Mouse (Mus musculus) heart, embryonic 12.5 days (tissue): ENCODE data around the gene Rhbdl1. TPM values are rescaled to one million over a fixed set of nuclear protein-coding genes. Genes with fewer than 3 reads are reported as not detected.

Source experiments
- ATAC-seq: fragments of 200-750 bp; cut with Nextera tagmentation; 2 replicates; pipeline ENCODE4 v1.8.0; 2017; ENCODE audit warnings: moderate TSS enrichment, moderate library complexity; ENCODE audit not compliant: insufficient number of reproducible peaks, low FRiP score
- H3K27ac ChIP-seq: fragments of 300-500 bp; sonication (generic); 2 replicates; pipeline ENCODE4 v1.5.1; 2016; ENCODE audit warnings: mild to moderate bottlenecking, moderate library complexity; ENCODE audit not compliant: poor library complexity, severe bottlenecking
- H3K27me3 ChIP-seq: fragments of 300-500 bp; sonication (generic); replicated peaks from 2 replicates; pipeline ENCODE4 v1.6.1; 2016; ENCODE audit warnings: mild to moderate bottlenecking, moderate library complexity
- H3K36me3 ChIP-seq: fragments of 300-500 bp; sonication (generic); 2 replicates; pipeline ENCODE4 v1.6.1; 2016; ENCODE audit warnings: mild to moderate bottlenecking, moderate library complexity
- H3K4me1 ChIP-seq: fragments of 300-500 bp; sonication (generic); replicated peaks from 2 replicates; pipeline ENCODE4 v1.6.1; 2016; ENCODE audit warnings: mild to moderate bottlenecking
- H3K4me2 ChIP-seq: fragments of 300-500 bp; sonication (generic); 2 replicates; pipeline ENCODE4 v1.6.1; 2016; ENCODE audit warnings: mild to moderate bottlenecking, moderate library complexity
- H3K4me3 ChIP-seq: fragments of 300-500 bp; sonication (generic); 2 replicates; pipeline ENCODE4 v1.5.1; 2016; ENCODE audit warnings: mild to moderate bottlenecking
- H3K9ac ChIP-seq: fragments of 300-500 bp; sonication (generic); 2 replicates; pipeline ENCODE4 v1.6.1; 2016; ENCODE audit warnings: mild to moderate bottlenecking, moderate library complexity
- H3K9me3 ChIP-seq: fragments of 300-500 bp; sonication (generic); replicated peaks from 2 replicates; pipeline ENCODE4 v1.6.1; 2016; ENCODE audit warnings: mild to moderate bottlenecking, moderate library complexity
- WGBS: fragments of 180-500 bp; shearing (Covaris S2); methylation state at CpG from one replicate; pipeline ENCODE4 v1.1.7; 2016; 5-methylcytosine and 5-hydroxymethylcytosine counted together
- polyA plus RNA-seq: library from polyadenylated mRNA; unstranded; fragments of >200 nt; fragmentation: Nextera tagmentation; extraction: Ambion mirVana; gene quantifications from 2 replicates; pipeline ENCODE4 v1.2.1, GENCODE M21; 2016

Gene Rhbdl1
- polyA plus RNA-seq: 1.6 and 2.4 TPM in 2 replicates

- Histone ChIP-seq H3K36me3 (peaks cover 55% of the 10 kb centered on the region), H3K4me2 (peak within 1 kb of the TSS; percentile 94), H3K27me3 (no peaks in the 10 kb centered on the region), H3K27ac (peak within 1 kb of the TSS; percentile 71), H3K4me3 (peak within 1 kb of the TSS; percentile 46), H3K9ac (peak within 1 kb of the TSS; percentile 72), H3K9me3 (no peaks in the 10 kb centered on the region), H3K4me1 (peaks cover 49% of the 10 kb centered on the region)
- WGBS: 3% methylated on average over 29 of the region's 29 CpGs
- ATAC-seq: peak; percentile 10; the same call in 1 of the 2 replicates
Observed at GRCm38 (mm10) chr17:25837076-25837410, at the start of gene Rhbdl1. Rhbdl1 (minus strand) TSS chr17:25837295.

- Histone ChIP-seq H3K9ac (no peak overlapping the region), H3K36me3 (peaks cover 64% of the 10 kb centered on the region), H3K27ac (no peak overlapping the region), H3K4me1 (peaks cover 8% of the 10 kb centered on the region; the same call in 1 of the 2 replicates), H3K4me2 (no peak overlapping the region), H3K4me3 (no peak overlapping the region), H3K9me3 (no peaks in the 10 kb centered on the region), H3K27me3 (no peaks in the 10 kb centered on the region)
- ATAC-seq: no peak
Observed at GRCm38 (mm10) chr17:25886806-25887205, 49.7 kb upstream of the Rhbdl1 start.

- Histone ChIP-seq H3K27me3 (no peaks in the 10 kb centered on the region), H3K9me3 (no peaks in the 10 kb centered on the region), H3K27ac (no peak overlapping the region), H3K36me3 (peaks cover 64% of the 10 kb centered on the region), H3K4me3 (no peak overlapping the region), H3K4me1 (peaks cover 19% of the 10 kb centered on the region), H3K9ac (no peak overlapping the region), H3K4me2 (no peak overlapping the region)
- ATAC-seq: no peak
- WGBS: 61% methylated on average over 4 of the region's 4 CpGs
Observed at GRCm38 (mm10) chr17:25885636-25886035, 48.5 kb upstream of the Rhbdl1 start.

GRCm38 (mm10) chr17:25883824-25884223, 46.7 kb upstream of the Rhbdl1 start:
- Histone ChIP-seq H3K4me3 (no peak overlapping the region), H3K27me3 (no peaks in the 10 kb centered on the region), H3K9ac (no peak overlapping the region), H3K9me3 (no peaks in the 10 kb centered on the region), H3K4me2 (no peak overlapping the region), H3K4me1 (peaks cover 25% of the 10 kb centered on the region), H3K27ac (no peak overlapping the region), H3K36me3 (peaks cover 59% of the 10 kb centered on the region)
- ATAC-seq: no peak
- 87% methylated on average over 3 of the region's 3 CpGs for WGBS

GRCm38 (mm10) chr17:25883268-25883667, 46.2 kb upstream of the Rhbdl1 start:
- WGBS: 86% methylated on average over 8 of the region's 8 CpGs
- no peak for ATAC-seq

GRCm38 (mm10) chr17:25882306-25882705, 45.2 kb upstream of the Rhbdl1 start:
- Histone ChIP-seq H3K27ac (peak overlapping the region; percentile 10; the same call in 1 of the 2 replicates), H3K9me3 (no peaks in the 10 kb centered on the region), H3K4me2 (no peak overlapping the region), H3K9ac (no peak overlapping the region), H3K4me3 (no peak overlapping the region), H3K27me3 (no peaks in the 10 kb centered on the region), H3K36me3 (peaks cover 58% of the 10 kb centered on the region), H3K4me1 (peaks cover 28% of the 10 kb centered on the region)
- 33% methylated on average over 5 of the region's 5 CpGs for WGBS
- ATAC-seq: no peak

More at GRCm38 (mm10) chr17:25883268-25883667, 46.2 kb upstream of the Rhbdl1 start:
- peaks cover 25% of the 10 kb centered on the region for H3K4me1 ChIP-seq
- no peaks in the 10 kb centered on the region for H3K27me3 ChIP-seq
- no peak overlapping the region for H3K4me3 ChIP-seq
- no peak overlapping the region for H3K9ac ChIP-seq
- H3K27ac ChIP-seq: no peak overlapping the region
- peaks cover 60% of the 10 kb centered on the region for H3K36me3 ChIP-seq
- H3K4me2 ChIP-seq: no peak overlapping the region
- no peaks in the 10 kb centered on the region for H3K9me3 ChIP-seq

GRCm38 (mm10) chr17:25881691-25882090, 44.6 kb upstream of the Rhbdl1 start:
- no peak overlapping the region for H3K4me2 ChIP-seq
- H3K27me3 ChIP-seq: no peaks in the 10 kb centered on the region
- peak overlapping the region; percentile 22; the same call in 1 of the 2 replicates for H3K27ac ChIP-seq
- no peak overlapping the region for H3K9ac ChIP-seq
- peaks cover 33% of the 10 kb centered on the region for H3K4me1 ChIP-seq
- H3K9me3 ChIP-seq: no peaks in the 10 kb centered on the region
- H3K36me3 ChIP-seq: peaks cover 53% of the 10 kb centered on the region
- no peak overlapping the region for H3K4me3 ChIP-seq
- 53% methylated on average over 4 of the region's 4 CpGs for WGBS
- no peak for ATAC-seq

GRCm38 (mm10) chr17:25880913-25881641, 44.0 kb upstream of the Rhbdl1 start:
- 22% methylated on average over 5 of the region's 5 CpGs for WGBS
- no peak overlapping the region for H3K4me2 ChIP-seq

GRCm38 (mm10) chr17:25880196-25880910, 43.3 kb upstream of the Rhbdl1 start, which contains the start of gene Wfikkn1:
Wfikkn1 (minus strand) TSS chr17:25880858.
- H3K27ac ChIP-seq: peak within 1 kb of the TSS; percentile 22; the same call in 1 of the 2 replicates
- H3K9ac ChIP-seq: no peak within 1 kb of the TSS; the same call in 1 of the 2 replicates
- no peak within 1 kb of the TSS for H3K4me3 ChIP-seq
- 52% methylated on average over 5 of the region's 5 CpGs for WGBS
- no peaks in the 10 kb centered on the region for H3K27me3 ChIP-seq
- no peak for ATAC-seq
- no peak within 1 kb of the TSS for H3K4me2 ChIP-seq
- H3K4me1 ChIP-seq: peaks cover 43% of the 10 kb centered on the region
- peaks cover 53% of the 10 kb centered on the region for H3K36me3 ChIP-seq
- no peaks in the 10 kb centered on the region for H3K9me3 ChIP-seq

More at GRCm38 (mm10) chr17:25880913-25881641, 44.0 kb upstream of the Rhbdl1 start:
- Histone ChIP-seq H3K4me1 (peaks cover 39% of the 10 kb centered on the region), H3K27ac (peak overlapping the region; percentile 22; the same call in 1 of the 2 replicates), H3K36me3 (peaks cover 53% of the 10 kb centered on the region), H3K27me3 (no peaks in the 10 kb centered on the region), H3K9ac (no peak overlapping the region), H3K9me3 (no peaks in the 10 kb centered on the region), H3K4me3 (no peak overlapping the region)
- ATAC-seq: no peak

GRCm38 (mm10) chr17:25879750-25880149, 42.7 kb upstream of the Rhbdl1 start:
- 86% methylated on average over 8 of the region's 8 CpGs for WGBS
- H3K27me3 ChIP-seq: no peaks in the 10 kb centered on the region
- H3K4me1 ChIP-seq: peaks cover 43% of the 10 kb centered on the region
- H3K9ac ChIP-seq: no peak overlapping the region; the same call in 1 of the 2 replicates
- no peak overlapping the region for H3K27ac ChIP-seq
- H3K9me3 ChIP-seq: no peaks in the 10 kb centered on the region
- H3K4me3 ChIP-seq: no peak overlapping the region
- H3K36me3 ChIP-seq: peaks cover 49% of the 10 kb centered on the region
- H3K4me2 ChIP-seq: no peak overlapping the region
- no peak for ATAC-seq

GRCm38 (mm10) chr17:25879261-25879660, 42.2 kb upstream of the Rhbdl1 start:
- Histone ChIP-seq H3K4me3 (no peak overlapping the region), H3K27ac (no peak overlapping the region), H3K36me3 (peaks cover 45% of the 10 kb centered on the region), H3K4me1 (peaks cover 45% of the 10 kb centered on the region), H3K9ac (no peak overlapping the region), H3K4me2 (no peak overlapping the region), H3K27me3 (no peaks in the 10 kb centered on the region), H3K9me3 (no peaks in the 10 kb centered on the region)
- WGBS: 66% methylated on average over 4 of the region's 4 CpGs
- ATAC-seq: no peak
